Mouse (Mus musculus): ENCODE measurements at regions not wholly inside any gene's neighbourhood (a gene's known extent, or its start where the extent isn't known, plus 50 kb on each side); places are given as distances from the start of the nearest gene placed in this dataset.

- TF ChIP-seq POLR2A (IDR thresholded peaks at IDR 0.05; ENCODE audit: borderline replicate concordance, control insufficient read depth, low read depth, low read length) (no peak), CTCF (IDR thresholded peaks at IDR 0.05; ENCODE audit: control insufficient read depth, insufficient read depth, low read length) (no peak)
Measured at GRCm38 (mm10) chr12:12819746-12820145, 122.0 kb downstream of the Mycn start.
